Mouse (Mus musculus) cerebellum, adult 2 months (tissue): ENCODE results near the gene Cnot10.

Source experiments
- CTCF ChIP-seq: fragments of 200-500 bp; IDR thresholded peaks from 2 replicates; pipeline ENCODE4 v1.5.1; 2011; ENCODE audit warnings: low read depth, mild to moderate bottlenecking, control low read depth, low read length, moderate library complexity, borderline replicate concordance; ENCODE audit not compliant: insufficient read depth
- POLR2A ChIP-seq: fragments of 200-500 bp; IDR thresholded peaks from 2 replicates; pipeline ENCODE4 v1.6.1; 2011; ENCODE audit warnings: low read length, control low read depth, borderline replicate concordance; ENCODE audit not compliant: insufficient read depth

- TF ChIP-seq CTCF (no peak), POLR2A (no peak)
Measured at GRCm38 (mm10) chr9:114682193-114682592, 42.2 kb upstream of the Cnot10 start.
